24 mouse cellular contexts compared by ENCODE assay signal in the genomic region with DNA sequence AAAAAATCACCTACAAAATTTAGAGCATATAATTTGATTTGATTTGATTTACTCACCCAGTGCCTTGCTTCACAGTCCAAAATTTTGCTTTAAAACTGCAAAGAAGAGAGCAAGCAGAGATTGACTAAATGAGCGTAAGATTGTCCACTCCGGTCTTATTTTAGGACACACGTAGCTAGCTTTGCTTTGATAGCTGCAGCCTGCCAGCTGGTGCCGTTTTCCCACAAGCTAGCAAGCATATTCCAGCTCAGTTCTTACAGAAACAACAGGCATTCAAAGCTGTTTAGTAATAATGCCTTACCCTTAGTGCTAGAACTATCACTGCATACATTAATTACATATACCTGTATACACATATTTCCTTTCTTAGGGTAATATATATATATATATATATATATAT. TPM values are rescaled to one million over a fixed set of nuclear protein-coding genes. Genes with fewer than 3 reads are reported as not detected.
DNase-seq lines count a peak whose midpoint lies in the region; ATAC-seq and TF ChIP-seq lines count a peak whose summit lies in the region.
"Had no signal": no experiment of that assay in that cellular context is flagged by ENCODE, and none has a peak within 500 bp of the region (broad histone marks: within the 10 kb centered on the region; RNA-seq: fewer than 3 reads in every experiment).

No protein-coding gene starts in this region.

- H3K27me3 ChIP-seq in forebrain, postnatal 0 days (ENCODE audit: insufficient read depth, low read length), result peaks cover 15% of the 10 kb centered on the region; the same call in 1 of the 2 replicates
- H3K27me3 ChIP-seq in forebrain, embryonic 10.5 days (ENCODE audit: poor library complexity, severe bottlenecking), result peaks cover 59% of the 10 kb centered on the region
- no peaks in the 10 kb centered on the region for H3K27me3 ChIP-seq in heart, adult 2 months (ENCODE audit: control insufficient read depth, insufficient read depth, low read length)
- H3K27me3 ChIP-seq in neural tube, embryonic 11.5 days (ENCODE audit: control insufficient read depth, insufficient read depth, low read length), result peaks cover 30% of the 10 kb centered on the region

- TF ChIP-seq CTCF in forebrain, postnatal 0 days (IDR thresholded peaks at IDR 0.05; ENCODE audit: low read depth), result no peak
- no peak for TF ChIP-seq CTCF in heart, adult 2 months (IDR thresholded peaks at IDR 0.05)

- ATAC-seq in forebrain, postnatal 0 days, result no peak
- ATAC-seq in neural tube, embryonic 11.5 days (ENCODE audit: insufficient read depth, low FRiP score, low TSS enrichment), result no peak
- ATAC-seq in cerebellum, adult (ENCODE audit: insufficient number of reproducible peaks, low FRiP score, low TSS enrichment), result no peak
- ATAC-seq: forebrain, embryonic 13.5 days; intestine, embryonic 15.5 days had no signal

- no peaks in the 10 kb centered on the region for H3K9me3 ChIP-seq in forebrain, postnatal 0 days (ENCODE audit: low read length)
- no peaks in the 10 kb centered on the region for H3K9me3 ChIP-seq in forebrain, embryonic 10.5 days
- H3K9me3 ChIP-seq in neural tube, embryonic 11.5 days (ENCODE audit: control insufficient read depth, low read length), result no peaks in the 10 kb centered on the region
- H3K9me3 ChIP-seq: embryonic facial prominence, embryonic 12.5 days; forebrain, embryonic 13.5 days; heart, embryonic 10.5 days; hindbrain, embryonic 10.5 days; intestine, embryonic 15.5 days had no signal

- peaks cover 5% of the 10 kb centered on the region; the same call in 1 of the 2 replicates for H3K36me3 ChIP-seq in forebrain, postnatal 0 days (ENCODE audit: insufficient read depth)
- no peaks in the 10 kb centered on the region for H3K36me3 ChIP-seq in forebrain, embryonic 10.5 days (replicated peaks)
- no peaks in the 10 kb centered on the region for H3K36me3 ChIP-seq in heart, adult 2 months (ENCODE audit: control insufficient read depth, insufficient read depth, low read length)
- no peaks in the 10 kb centered on the region for H3K36me3 ChIP-seq in neural tube, embryonic 11.5 days (ENCODE audit: control insufficient read depth, insufficient read depth, low read length)
- H3K36me3 ChIP-seq: embryonic facial prominence, embryonic 12.5 days; heart, embryonic 10.5 days; hindbrain, embryonic 10.5 days; intestine, embryonic 15.5 days had no signal

- H3K79me2 ChIP-seq in heart, adult 2 months (replicated peaks; ENCODE audit: control insufficient read depth, insufficient read depth, low read length), result no peaks in the 10 kb centered on the region

- H3K27ac ChIP-seq in forebrain, postnatal 0 days (ENCODE audit: low read depth, low read length), result no peak overlapping the region
- no peak overlapping the region for H3K27ac ChIP-seq in forebrain, embryonic 10.5 days
- H3K27ac ChIP-seq in heart, adult 2 months, result peak overlapping the region; percentile 99
- no peak overlapping the region for H3K27ac ChIP-seq in neural tube, embryonic 11.5 days (ENCODE audit: low read depth, low read length)
- H3K27ac ChIP-seq: embryonic facial prominence, embryonic 12.5 days; forebrain, embryonic 13.5 days; heart, embryonic 10.5 days; hindbrain, embryonic 10.5 days; hindbrain, embryonic 14.5 days; intestine, embryonic 15.5 days had no signal

- no peak overlapping the region for H3K4me3 ChIP-seq in forebrain, postnatal 0 days (ENCODE audit: low read depth, low read length)
- H3K4me3 ChIP-seq in forebrain, embryonic 10.5 days, result no peak overlapping the region
- H3K4me3 ChIP-seq in heart, adult 2 months, result no peak overlapping the region
- H3K4me3 ChIP-seq in neural tube, embryonic 11.5 days (ENCODE audit: low read depth, low read length), result no peak overlapping the region
- H3K4me3 ChIP-seq: embryonic facial prominence, embryonic 12.5 days; forebrain, embryonic 13.5 days; heart, embryonic 10.5 days; hindbrain, embryonic 10.5 days; intestine, embryonic 15.5 days had no signal

- TF ChIP-seq EP300 in heart, adult 2 months (IDR thresholded peaks at IDR 0.05; ENCODE audit: insufficient read depth, low read depth, low read length), result no peak

- WGBS in forebrain, postnatal 0 days, result 63% methylated on average over 4 of the region's 4 CpGs
- 89% methylated on average over 4 of the region's 4 CpGs for WGBS in forebrain, embryonic 10.5 days
- WGBS in heart, adult 2 months, result 48% methylated on average over 4 of the region's 4 CpGs
- WGBS in neural tube, embryonic 11.5 days, result 76% methylated on average over 4 of the region's 4 CpGs

- intact Hi-C loops in heart, adult 2 months (cut with DNase I), result no loop called here

- DNase-seq in forebrain, postnatal 0 days, result peak; percentile 48
- DNase-seq in forebrain, embryonic 10.5 days (ENCODE audit: extremely low spot score, low spot score), result no peak
- no peak for DNase-seq in heart, adult 2 months
- DNase-seq in heart, postnatal 4 days, result no peak
- DNase-seq in neural tube, embryonic 11.5 days (ENCODE audit: low spot score), result peak; percentile 8
- DNase-seq in neural tube, embryonic 10.5 days (ENCODE audit: extremely low spot score, low spot score), result no peak
- no peak for DNase-seq in cerebellum, adult 9-10 months
- DNase-seq: adrenal gland, postnatal 14 days; cerebellum, adult 8-10 months; gastrocnemius, postnatal 14 days; heart, postnatal 10 days; kidney, adult 2 months had no signal

- H3K9ac ChIP-seq in forebrain, postnatal 0 days, result no peak overlapping the region
- no peak overlapping the region for H3K9ac ChIP-seq in heart, adult 2 months (ENCODE audit: low read depth, low read length)
- no peak overlapping the region for H3K9ac ChIP-seq in neural tube, embryonic 11.5 days (ENCODE audit: low read length)
- H3K9ac ChIP-seq: embryonic facial prominence, embryonic 12.5 days; forebrain, embryonic 13.5 days; hindbrain, embryonic 14.5 days; intestine, embryonic 15.5 days had no signal

- no peak for TF ChIP-seq POLR2A in heart, adult 2 months (IDR thresholded peaks at IDR 0.05; ENCODE audit: insufficient read depth, low read depth, low read length)

- H3K4me2 ChIP-seq in forebrain, postnatal 0 days (ENCODE audit: low read depth), result no peak overlapping the region
- H3K4me2 ChIP-seq in neural tube, embryonic 11.5 days (ENCODE audit: low read depth), result no peak overlapping the region
- H3K4me2 ChIP-seq: embryonic facial prominence, embryonic 12.5 days; forebrain, embryonic 13.5 days; hindbrain, embryonic 14.5 days; intestine, embryonic 15.5 days had no signal

- H3K4me1 ChIP-seq in forebrain, postnatal 0 days (ENCODE audit: insufficient read depth), result 0 out of 2 replicates have a peak, but pooled peaks cover 8% of the 10 kb centered on the region
- H3K4me1 ChIP-seq in forebrain, embryonic 10.5 days, result peaks cover 34% of the 10 kb centered on the region
- peaks cover 6% of the 10 kb centered on the region for H3K4me1 ChIP-seq in heart, adult 2 months (ENCODE audit: control insufficient read depth, insufficient read depth, low read length)
- peaks cover 4% of the 10 kb centered on the region; the same call in 1 of the 2 replicates for H3K4me1 ChIP-seq in neural tube, embryonic 11.5 days (ENCODE audit: control insufficient read depth, insufficient read depth, low read length)

RNA-seq across cellular contexts. Expression of gene Gm37419, which starts 9.8 kb away (rescaled TPM):
- total RNA-seq in forebrain, postnatal 0 days (2014; rRNA removed), result not detected in 2 replicates
- polyA plus RNA-seq in forebrain, postnatal 0 days (2015; fragmentation: Nextera tagmentation; extraction: Ambion mirVana), result not detected in 2 replicates
- polyA plus RNA-seq in forebrain, embryonic 10.5 days (2016; fragmentation: Nextera tagmentation; extraction: Ambion mirVana), result not detected in 2 replicates
- not detected for total RNA-seq in heart, adult 2 months (2021)
- not detected in 2 replicates for polyA plus RNA-seq in heart, adult 2 months (2012; rRNA removed)
- not detected for total RNA-seq in heart, postnatal 4 days (2021)
- polyA plus RNA-seq in neural tube, embryonic 11.5 days (2014; fragmentation: Nextera tagmentation; extraction: Ambion mirVana), result not detected in 2 replicates
- total RNA-seq: adrenal gland, postnatal 14 days; gastrocnemius, postnatal 14 days; granulocyte monocyte progenitor cell, adult 5-6 weeks; heart, postnatal 10 days; MEL had no signal
- polyA plus RNA-seq: C2C12; cortical plate, adult 2 months; embryonic facial prominence, embryonic 12.5 days; forebrain, embryonic 13.5 days; heart, embryonic 10.5 days; heart, embryonic 14.5 days; hindbrain, embryonic 10.5 days; hindbrain, embryonic 14.5 days; intestine, embryonic 15.5 days; kidney, adult 2 months had no signal

RNA-seq across cellular contexts. Expression of gene Bcl6, which starts 10.2 kb away (rescaled TPM):
- 7.5 and 9.2 TPM in 2 replicates for total RNA-seq in forebrain, postnatal 0 days (2014; rRNA removed)
- 0.69 and 0.92 TPM in 2 replicates for polyA plus RNA-seq in forebrain, postnatal 0 days (2015; fragmentation: Nextera tagmentation; extraction: Ambion mirVana)
- polyA plus RNA-seq in forebrain, embryonic 10.5 days (2016; fragmentation: Nextera tagmentation; extraction: Ambion mirVana), result 0.14 and 0.25 TPM in 2 replicates
- 10 to 100 TPM; 15.4 to 21.7 TPM for total RNA-seq in heart, adult 2 months (2021)
- polyA plus RNA-seq in heart, adult 2 months (2012; rRNA removed), result 16.5 and 17.8 TPM in 2 replicates
- 1 to 10 TPM; 1.5 TPM for total RNA-seq in heart, postnatal 4 days (2021)
- polyA plus RNA-seq in neural tube, embryonic 11.5 days (2014; fragmentation: Nextera tagmentation; extraction: Ambion mirVana), result 0.14 and 0.16 TPM in 2 replicates
- total RNA-seq: MEL had no signal

RNA-seq across cellular contexts. Expression of gene Rtp2, which starts 46.3 kb away (rescaled TPM):
- total RNA-seq in forebrain, postnatal 0 days (2014; rRNA removed), result 0.38 and 0.62 TPM in 2 replicates
- polyA plus RNA-seq in forebrain, postnatal 0 days (2015; fragmentation: Nextera tagmentation; extraction: Ambion mirVana), result 0.24 and 0.36 TPM in 2 replicates
- not detected in 2 replicates for polyA plus RNA-seq in forebrain, embryonic 10.5 days (2016; fragmentation: Nextera tagmentation; extraction: Ambion mirVana)
- total RNA-seq in heart, adult 2 months (2021), result not detected
- not detected in 2 replicates for polyA plus RNA-seq in heart, adult 2 months (2012; rRNA removed)
- total RNA-seq in heart, postnatal 4 days (2021), result not detected
- polyA plus RNA-seq in neural tube, embryonic 11.5 days (2014; fragmentation: Nextera tagmentation; extraction: Ambion mirVana), result not detected in 2 replicates
- total RNA-seq: adrenal gland, postnatal 14 days; gastrocnemius, postnatal 14 days; granulocyte monocyte progenitor cell, adult 5-6 weeks; heart, postnatal 10 days; MEL had no signal
- polyA plus RNA-seq: C2C12; forebrain, embryonic 13.5 days; heart, embryonic 10.5 days; heart, embryonic 14.5 days; hindbrain, embryonic 10.5 days; hindbrain, embryonic 14.5 days; intestine, embryonic 15.5 days; kidney, adult 2 months had no signal

Comparison
In these comparisons a context has a peak if more than half of its experiments do, and no peak if none do; other contexts are left out.
1. DNase-seq: peak in forebrain, postnatal 0 days (single experiment) and neural tube, embryonic 11.5 days (single experiment); none in forebrain, embryonic 10.5 days (single experiment), heart, adult 2 months (0 of 2), heart, postnatal 4 days (single experiment), neural tube, embryonic 10.5 days (single experiment) and cerebellum, adult 9-10 months (single experiment).